Mouse (Mus musculus) megakaryocyte-erythroid progenitor cell, adult 5-6 weeks (primary cell): ENCODE results near the gene Cchcr1. TPM values are rescaled to one million over a fixed set of nuclear protein-coding genes. Genes with fewer than 3 reads are reported as not detected.
A peak's percentile ranks its signal among the peaks of the same experiment; 100 is the strongest.

Experiments
- ATAC-seq: replicated peaks from 2 replicates; pipeline ENCODE4 v1.8.0; 2016; ENCODE audit warnings: mild to moderate bottlenecking, inconsistent platforms; ENCODE audit not compliant: severe bottlenecking, poor library complexity, low FRiP score, low TSS enrichment
- total RNA-seq, 2 experiments: library from RNA; stranded (forward) in 1 of 2; stranded (reverse) in 1 of 2; fragments of 200-1000, 215-1000 nt in 1 of 2; fragments of >200 nt in 1 of 2; fragmentation: Nextera tagmentation in 1 of 2; gene quantifications; 2 replicates each; pipeline ENCODE4 v1.2.3; 2014 to 2017

The Cchcr1 gene
- total RNA-seq, 2 experiments from 2014 or later, result 13.3 to 24.6 TPM

- ATAC-seq, result no peak
Observed at GRCm38 (mm10) chr17:35550143-35550494, 33.2 kb downstream of the Cchcr1 start.

GRCm38 (mm10) chr17:35550871-35551270 is 34.0 kb downstream of the Cchcr1 start:
- no peak for ATAC-seq

- ATAC-seq, result no peak
Observed at GRCm38 (mm10) chr17:35551881-35552414, 35.0 kb downstream of the Cchcr1 start, which contains the start of gene Cdsn. Cdsn (plus strand) TSS chr17:35552128.

GRCm38 (mm10) chr17:35554321-35554720 is 37.4 kb downstream of the Cchcr1 start:
- no peak for ATAC-seq

- ATAC-seq, result no peak
Observed at GRCm38 (mm10) chr17:35554761-35555397, 38.0 kb downstream of the Cchcr1 start.

- ATAC-seq, result no peak
Observed at GRCm38 (mm10) chr17:35556186-35556765, 39.4 kb downstream of the Cchcr1 start.

GRCm38 (mm10) chr17:35556812-35557211 is 39.9 kb downstream of the Cchcr1 start:
- ATAC-seq, result peak; percentile 86

GRCm38 (mm10) chr17:35557351-35557750 is 40.5 kb downstream of the Cchcr1 start:
- no peak for ATAC-seq

- no peak for ATAC-seq
Observed at GRCm38 (mm10) chr17:35558216-35558615, 41.3 kb downstream of the Cchcr1 start.

GRCm38 (mm10) chr17:35567150-35567549 is 50.2 kb downstream of the Cchcr1 start, which contains the start of gene 2300002M23Rik:
2300002M23Rik (plus strand) TSS chr17:35567450.
- no peak for ATAC-seq

- ATAC-seq, result no peak
Observed at GRCm38 (mm10) chr17:35567767-35568166, 50.9 kb downstream of the Cchcr1 start.

GRCm38 (mm10) chr17:35569091-35569944 is 52.4 kb downstream of the Cchcr1 start:
- no peak for ATAC-seq

GRCm38 (mm10) chr17:35570836-35571235 is 53.9 kb downstream of the Cchcr1 start:
- no peak for ATAC-seq

- no peak for ATAC-seq
Observed at GRCm38 (mm10) chr17:35571477-35571876, 54.6 kb downstream of the Cchcr1 start.

- peak; percentile 73 for ATAC-seq
Observed at GRCm38 (mm10) chr17:35578211-35578610, 61.3 kb downstream of the Cchcr1 start.

Other genes with a start within 250 kb of the Cchcr1 start
- gene H2-Q1, start 196.7 kb upstream of the Cchcr1 start, total RNA-seq (2014; fragmentation: Nextera tagmentation), result not detected in 2 replicates
- not detected in 2 replicates for gene H2-Q1, start 196.7 kb upstream of the Cchcr1 start, total RNA-seq (2017)
- not detected in 2 replicates for gene H2-Q2, start 174.9 kb upstream of the Cchcr1 start, total RNA-seq (2014; fragmentation: Nextera tagmentation)
- gene H2-Q2, start 174.9 kb upstream of the Cchcr1 start, total RNA-seq (2017), result not detected in 2 replicates
- gene H2-Q4, start 137.5 kb upstream of the Cchcr1 start, total RNA-seq (2014; fragmentation: Nextera tagmentation), result 25.7 and 26.1 TPM in 2 replicates
- 19.4 and 44.3 TPM in 2 replicates for gene H2-Q4, start 137.5 kb upstream of the Cchcr1 start, total RNA-seq (2017)
- gene H2-Q6, start 92.2 kb upstream of the Cchcr1 start, total RNA-seq (2014; fragmentation: Nextera tagmentation), result 76.1 and 91.9 TPM in 2 replicates
- 52.5 and 77.9 TPM in 2 replicates for gene H2-Q6, start 92.2 kb upstream of the Cchcr1 start, total RNA-seq (2017)
- gene H2-Q7, start 77.9 kb upstream of the Cchcr1 start, total RNA-seq (2014; fragmentation: Nextera tagmentation), result 135 and 179 TPM in 2 replicates
- 47.7 and 71.0 TPM in 2 replicates for gene H2-Q7, start 77.9 kb upstream of the Cchcr1 start, total RNA-seq (2017)
- 0.98 and 2.2 TPM in 2 replicates for gene H2-Q10, start 47.0 kb upstream of the Cchcr1 start, total RNA-seq (2014; fragmentation: Nextera tagmentation)
- 0.23 and 0.28 TPM in 2 replicates for gene H2-Q10, start 47.0 kb upstream of the Cchcr1 start, total RNA-seq (2017)
- gene Pou5f1, start 11.1 kb upstream of the Cchcr1 start, total RNA-seq (2014; fragmentation: Nextera tagmentation), result 0.50 TPM in 1 of 2 replicates, not detected in the other
- gene Pou5f1, start 11.1 kb upstream of the Cchcr1 start, total RNA-seq (2017), result 0.38 TPM in 1 of 2 replicates, not detected in the other
- gene Tcf19, start 276 bp upstream of the Cchcr1 start, total RNA-seq (2014; fragmentation: Nextera tagmentation), result 18.8 and 27.5 TPM in 2 replicates
- 4.7 and 8.1 TPM in 2 replicates for gene Tcf19, start 276 bp upstream of the Cchcr1 start, total RNA-seq (2017)
- gene Psors1c2, start 16.1 kb downstream of the Cchcr1 start, total RNA-seq (2014; fragmentation: Nextera tagmentation), result not detected in 2 replicates
- not detected in 2 replicates for gene Psors1c2, start 16.1 kb downstream of the Cchcr1 start, total RNA-seq (2017)
- gene Cdsn, start 35.0 kb downstream of the Cchcr1 start, total RNA-seq (2014; fragmentation: Nextera tagmentation), result not detected in 2 replicates
- gene Cdsn, start 35.0 kb downstream of the Cchcr1 start, total RNA-seq (2017), result not detected in 2 replicates
- gene 2300002M23Rik, start 50.4 kb downstream of the Cchcr1 start, total RNA-seq (2014; fragmentation: Nextera tagmentation), result not detected in 2 replicates
- not detected in 2 replicates for gene 2300002M23Rik, start 50.4 kb downstream of the Cchcr1 start, total RNA-seq (2017)
- gene Sfta2, start 84.4 kb downstream of the Cchcr1 start, total RNA-seq (2014; fragmentation: Nextera tagmentation), result not detected in 2 replicates
- gene Sfta2, start 84.4 kb downstream of the Cchcr1 start, total RNA-seq (2017), result not detected in 2 replicates
- gene Gm9573, start 109.5 kb downstream of the Cchcr1 start, total RNA-seq (2014; fragmentation: Nextera tagmentation), result not detected in 2 replicates
- gene Gm9573, start 109.5 kb downstream of the Cchcr1 start, total RNA-seq (2017), result not detected in 2 replicates
- not detected in 2 replicates for gene Mucl3, start 126.6 kb downstream of the Cchcr1 start, total RNA-seq (2014; fragmentation: Nextera tagmentation)
- not detected in 2 replicates for gene Mucl3, start 126.6 kb downstream of the Cchcr1 start, total RNA-seq (2017)
- gene Vars2, start 150.5 kb downstream of the Cchcr1 start, total RNA-seq (2014; fragmentation: Nextera tagmentation), result 32.5 and 44.2 TPM in 2 replicates
- 8.3 and 19.1 TPM in 2 replicates for gene Vars2, start 150.5 kb downstream of the Cchcr1 start, total RNA-seq (2017)
- gene Gtf2h4, start 156.6 kb downstream of the Cchcr1 start, total RNA-seq (2014; fragmentation: Nextera tagmentation), result 30.3 and 52.4 TPM in 2 replicates
- gene Gtf2h4, start 156.6 kb downstream of the Cchcr1 start, total RNA-seq (2017), result 35.0 and 40.6 TPM in 2 replicates
- gene Ddr1, start 187.5 kb downstream of the Cchcr1 start, total RNA-seq (2014; fragmentation: Nextera tagmentation), result not detected in 2 replicates
- gene Ddr1, start 187.5 kb downstream of the Cchcr1 start, total RNA-seq (2017), result not detected in 2 replicates